Mouse (Mus musculus): ENCODE measurements around the gene Fmo6.

DNA sequence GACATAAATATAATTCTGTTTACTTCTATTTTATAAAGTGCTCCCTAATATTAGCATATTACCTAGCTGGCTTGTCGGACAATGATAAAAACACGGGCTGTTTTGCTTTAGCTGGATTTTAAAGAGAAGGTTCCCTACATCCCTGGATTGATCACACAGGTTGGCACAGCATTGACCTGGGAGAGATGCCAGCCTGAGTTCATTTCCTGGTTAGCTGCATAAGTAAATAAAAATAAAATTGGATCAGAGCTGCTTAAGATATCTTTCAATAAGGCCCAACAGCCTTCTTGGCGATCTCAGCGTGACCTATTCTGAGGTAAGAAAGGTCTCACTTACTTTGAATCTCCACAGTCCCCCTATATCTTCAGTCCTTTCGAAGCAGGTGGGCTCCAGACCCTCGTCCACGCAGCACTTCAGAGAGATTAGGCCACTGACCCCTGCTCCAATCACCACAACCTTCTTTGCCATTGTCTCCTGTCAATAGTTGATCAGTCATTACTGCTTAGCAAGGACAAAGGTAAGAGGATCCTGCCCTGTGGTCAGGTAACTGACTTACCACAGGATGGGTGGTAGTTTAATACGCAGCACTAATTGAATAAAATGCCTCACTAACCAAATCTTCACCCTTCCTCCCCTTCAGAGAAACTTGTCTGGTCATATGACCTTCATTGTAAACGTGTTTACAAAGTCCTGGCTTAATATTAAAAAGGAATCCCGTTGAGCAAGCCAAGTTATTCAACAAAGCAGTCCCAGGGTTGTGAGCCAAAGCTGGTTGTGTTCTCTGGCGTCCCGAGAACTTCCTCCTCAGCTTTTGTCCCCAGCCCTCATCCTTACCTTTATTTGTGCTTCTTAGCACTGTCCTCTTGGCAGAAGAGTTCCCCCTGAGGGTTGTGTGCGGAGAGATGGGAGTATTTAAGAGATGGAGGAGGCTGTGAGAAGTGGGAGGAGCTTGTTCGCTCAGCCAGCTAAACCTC lies 39.2 kb downstream of the Fmo6 start, which contains the start of gene Fmo2:
- TF ChIP-seq MAFK (IDR thresholded peaks at IDR 0.05; ENCODE audit: insufficient read depth, low read depth, low read length) (no peak), HCFC1 (IDR thresholded peaks at IDR 0.05; ENCODE audit: borderline replicate concordance, insufficient read depth, low read length) (no peak), ZNF384 (IDR thresholded peaks at IDR 0.05; ENCODE audit: low read depth, low read length) (no peak), ZC3H11A (IDR thresholded peaks at IDR 0.05; ENCODE audit: borderline replicate concordance, low read depth, low read length) (no peak)
